Mouse (Mus musculus): ENCODE data around the gene Hdac7.

- TF ChIP-seq CTCF (IDR thresholded peaks at IDR 0.05; ENCODE audit: low read depth) (no peak), EP300 (IDR thresholded peaks at IDR 0.05; ENCODE audit: low read depth) (no peak)
These were observed 57.0 kb downstream of the Hdac7 start for GRCm38 (mm10) chr15:97787148-97787798.

All from liver, embryonic 14.5 days (tissue).